Mouse (Mus musculus): ENCODE measurements around the gene Lrfn4.

Gene Lrfn4

GRCm38 (mm10) chr19:4569356-4570236, 45.9 kb downstream of the Lrfn4 start:
- DNase-seq (ENCODE audit: low spot score in 2 of 2): no peak

GRCm38 (mm10) chr19:4568832-4569231, 46.6 kb downstream of the Lrfn4 start:
- DNase-seq (ENCODE audit: low spot score in 2 of 2): no peak

DNA sequence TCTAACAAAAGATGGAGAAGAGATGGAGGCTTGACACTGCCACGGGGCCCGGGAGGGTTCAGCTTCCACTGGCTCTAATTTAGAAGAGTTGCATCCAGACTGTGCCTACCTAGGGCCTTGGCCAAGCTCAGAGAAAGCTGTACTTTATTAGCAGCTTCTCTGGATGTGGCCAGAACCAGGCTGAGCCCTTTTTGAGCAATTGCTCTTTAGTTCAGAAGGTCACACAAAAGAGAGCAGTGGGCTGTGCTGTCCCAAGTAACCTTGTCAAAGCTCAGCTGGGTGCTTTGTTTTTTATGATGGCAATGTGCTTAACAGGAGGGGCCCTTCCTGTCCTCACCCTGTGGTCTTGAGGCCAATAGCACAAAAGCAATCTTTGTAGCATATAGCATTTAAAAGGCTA, 47.8 kb downstream of the Lrfn4 start:
- DNase-seq (ENCODE audit: low spot score in 2 of 2): no peak

DNA sequence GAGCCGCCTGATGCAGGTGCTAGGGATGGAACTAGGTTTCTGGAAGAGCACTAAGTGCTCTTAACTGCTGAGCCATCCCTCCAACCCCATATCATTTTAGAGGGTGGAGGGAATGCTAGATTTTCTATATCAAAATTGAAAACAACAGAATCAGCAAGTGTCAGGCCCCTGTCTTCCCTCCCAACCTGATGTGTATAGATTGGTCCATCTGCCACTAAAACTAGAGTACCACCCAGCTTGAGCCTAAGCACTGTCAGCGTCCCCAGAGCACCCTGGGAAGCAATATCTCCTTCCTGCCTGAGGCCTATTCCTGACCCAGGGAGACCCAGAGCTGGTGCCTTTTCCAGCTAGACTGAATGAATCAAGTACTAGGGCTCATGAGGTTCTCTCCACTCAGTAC, 48.6 kb downstream of the Lrfn4 start:
- DNase-seq (ENCODE audit: low spot score in 2 of 2): no peak

DNA sequence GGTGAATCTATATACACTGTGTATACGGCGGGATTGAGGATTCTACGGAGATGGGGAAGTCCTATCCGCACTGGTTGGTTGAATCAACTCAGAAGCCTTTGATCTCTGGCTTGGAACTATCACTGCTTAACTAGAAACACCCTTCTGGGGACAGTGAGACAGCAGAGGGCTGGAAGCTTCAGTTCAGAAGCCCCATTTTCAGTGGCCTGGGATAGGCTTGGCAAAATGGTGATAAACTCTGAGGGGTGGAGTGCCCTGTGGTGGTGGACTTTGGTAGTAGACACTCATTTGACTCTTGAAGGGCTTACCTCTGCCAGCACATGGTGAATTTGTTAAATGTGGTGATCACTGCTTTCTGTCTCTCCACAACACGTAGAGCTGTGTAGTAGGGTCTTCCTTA, 49.8 kb downstream of the Lrfn4 start:
- no peak for DNase-seq (ENCODE audit: low spot score in 2 of 2)
